Comparison of ENCODE assay signal across 19 mouse cellular contexts in the genomic region with DNA sequence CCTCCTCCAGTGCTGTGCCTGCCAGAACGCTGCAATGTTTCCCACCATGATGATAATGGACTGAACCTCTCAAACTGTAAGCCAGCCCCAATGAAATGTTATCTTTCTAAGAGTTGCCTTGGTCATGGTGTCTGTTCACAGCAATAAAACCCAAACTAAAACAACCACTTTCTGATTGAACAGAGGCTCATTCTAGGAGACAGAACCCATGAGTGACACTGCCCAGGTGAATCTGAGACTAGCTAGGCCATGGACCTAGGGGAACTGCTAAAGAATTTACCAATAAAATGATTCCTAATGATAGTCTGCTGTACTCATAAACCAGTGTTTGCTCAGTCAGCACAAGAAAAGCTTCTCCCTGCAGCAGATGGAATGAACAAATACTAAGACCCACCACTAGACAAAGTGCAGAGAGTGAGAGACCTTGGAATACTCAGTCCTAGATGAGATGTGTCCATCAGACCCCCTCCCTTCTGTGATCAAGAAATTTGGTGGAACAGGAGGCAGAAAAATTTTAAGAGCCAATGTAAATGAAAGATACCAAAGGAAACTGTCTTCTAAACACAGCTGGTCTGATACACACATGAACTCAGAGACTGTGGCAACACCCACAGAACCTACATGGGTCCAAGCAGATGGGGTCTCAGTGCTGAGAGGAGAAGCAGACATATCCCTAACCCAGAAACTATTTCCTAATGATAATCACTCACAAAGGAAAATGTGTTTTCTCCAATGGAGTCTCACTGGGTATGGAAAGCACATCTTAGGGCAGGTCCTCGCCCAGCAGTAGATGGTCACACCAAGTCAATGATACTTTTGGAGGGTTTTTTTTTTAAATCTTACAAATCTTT. TPM values are rescaled to one million over a fixed set of nuclear protein-coding genes. Genes with fewer than 3 reads are reported as not detected.
DNase-seq lines count a peak whose midpoint lies in the region; ATAC-seq and TF ChIP-seq lines count a peak whose summit lies in the region.
"Had no signal": no experiment of that assay in that cellular context is flagged by ENCODE, and none has a peak within 500 bp of the region (broad histone marks: within the 10 kb centered on the region; RNA-seq: fewer than 3 reads in every experiment).

No protein-coding gene starts in this region.

- peaks cover 3 to 11% of the 10 kb centered on the region in 2 experiments; a peak in 2 of 4 replicates for H3K4me1 ChIP-seq in CH12.LX (ENCODE audit: control insufficient read depth in 1 of 2, insufficient read depth in 2 of 2)
- no peaks in the 10 kb centered on the region for H3K4me1 ChIP-seq in hindbrain, embryonic 14.5 days (replicated peaks; ENCODE audit: control insufficient read depth, insufficient read depth, low read length)

- no peak overlapping the region for H3K9ac ChIP-seq in CH12.LX (ENCODE audit: insufficient read depth, low read depth)
- no peak overlapping the region for H3K9ac ChIP-seq in hindbrain, embryonic 14.5 days

- peaks cover 68 to 94% of the 10 kb centered on the region in 2 experiments for H3K36me3 ChIP-seq in CH12.LX (replicated peaks in 1 of 2; ENCODE audit: control insufficient read depth in 1 of 2, insufficient read depth in 1 of 2, low read length in 1 of 2)
- peaks cover 61% of the 10 kb centered on the region for H3K36me3 ChIP-seq in hindbrain, embryonic 14.5 days (replicated peaks; ENCODE audit: control insufficient read depth, insufficient read depth)

- no peak for TF ChIP-seq CTCF in CH12.LX (conservative IDR thresholded peaks at IDR 0.05 in 1 of 2, IDR thresholded peaks at IDR 0.05 in 1 of 2; ENCODE audit: low read depth in 2 of 2, low read length in 2 of 2)

- no peak for DNase-seq in CH12.LX (ENCODE audit: extremely low read depth)
- DNase-seq in hindbrain, embryonic 14.5 days (ENCODE audit: low spot score): no peak
- DNase-seq: adrenal gland, adult 2 months; adrenal gland, adult 8-10 months; adrenal gland, postnatal 10 days; adrenal gland, postnatal 14 days; adrenal gland, postnatal 25 days; adrenal gland, postnatal 36 days; B cell, adult 2 months; cerebellum, adult 11 months; cerebellum, adult 11-12 months; cerebellum, adult 18-20 months; cerebellum, adult 2 months; cerebellum, adult 8-10 months had no signal

- H3K9me3 ChIP-seq in CH12.LX (replicated peaks; ENCODE audit: low read length): peaks cover 17% of the 10 kb centered on the region
- H3K9me3 ChIP-seq in hindbrain, embryonic 14.5 days (ENCODE audit: control insufficient read depth, low read length): peaks cover 3% of the 10 kb centered on the region; the same call in 1 of the 2 replicates

- no peaks in the 10 kb centered on the region for H3K27me3 ChIP-seq in CH12.LX (replicated peaks)
- no peaks in the 10 kb centered on the region for H3K27me3 ChIP-seq in hindbrain, embryonic 14.5 days (ENCODE audit: control insufficient read depth, insufficient read depth, low read length)
- H3K27me3 ChIP-seq: Patski had no signal

- TF ChIP-seq POLR2A in CH12.LX (IDR thresholded peaks at IDR 0.05; ENCODE audit: low read depth, low read length): no peak; the same call in 1 of the 2 replicates

- no peak overlapping the region for H3K27ac ChIP-seq in CH12.LX (ENCODE audit: insufficient read depth, low read depth)
- no peak overlapping the region for H3K27ac ChIP-seq in hindbrain, embryonic 14.5 days

- no peak for ATAC-seq in hindbrain, embryonic 14.5 days (ENCODE audit: low FRiP score)
- ATAC-seq: activated CD4-positive, CD25-positive, alpha-beta regulatory T cell, adult 4 months; CD4-positive, CD25-positive, alpha-beta regulatory T cell, adult 4 months; Patski had no signal

- H3K4me3 ChIP-seq in CH12.LX (replicated peaks in 1 of 3; ENCODE audit: low read depth in 2 of 3, low read length in 2 of 3, poor library complexity in 1 of 3): no peak overlapping the region
- no peak overlapping the region for H3K4me3 ChIP-seq in hindbrain, embryonic 14.5 days (replicated peaks; ENCODE audit: low read length)

- in situ Hi-C loops in CH12.LX (cut with MboI; ENCODE audit: low pct_ligation_motif_present, low pct_unique_long_range_greater_than_20kb, low sequenced_read_pairs): no loop called here

- 96% methylated on average over 2 of the region's 2 CpGs for WGBS in hindbrain, embryonic 14.5 days

- dilution Hi-C loops in CH12.LX (cut with MboI; ENCODE audit: extremely low pct_ligation_motif_present, extremely low pct_unique_long_range_greater_than_20kb, low sequenced_read_pairs): no loop called here

- no peak for TF ChIP-seq EP300 in CH12.LX (IDR thresholded peaks at IDR 0.05; ENCODE audit: low read length)

- no peak overlapping the region for H3K4me2 ChIP-seq in CH12.LX (ENCODE audit: insufficient read depth, low read depth, poor library complexity, severe bottlenecking)
- H3K4me2 ChIP-seq in hindbrain, embryonic 14.5 days (replicated peaks): no peak overlapping the region

- TF ChIP-seq RAD21 in CH12.LX (IDR thresholded peaks at IDR 0.05; ENCODE audit: low read depth, low read length): no peak

- peaks cover 20% of the 10 kb centered on the region for H3K79me2 ChIP-seq in CH12.LX (replicated peaks; ENCODE audit: control insufficient read depth, extremely low read depth, insufficient read depth, poor library complexity, severe bottlenecking)

TF ChIP-seq in CH12.LX, 34 proteins besides CTCF, POLR2A, EP300 and RAD21:
- TF ChIP-seq KAT2A (IDR thresholded peaks at IDR 0.05; ENCODE audit: insufficient replicate concordance, low read length) (no peak), SIN3A (IDR thresholded peaks at IDR 0.05; ENCODE audit: low read length) (peak; percentile 54; the same call in 1 of the 2 replicates), TBP (conservative IDR thresholded peaks at IDR 0.05; ENCODE audit: low read depth, low read length) (no peak), MXI1 (IDR thresholded peaks at IDR 0.05; ENCODE audit: low read depth, low read length) (no peak; the same call in 1 of the 2 replicates), JUND (conservative IDR thresholded peaks at IDR 0.05; ENCODE audit: low read depth, low read length) (0 out of 2 replicates have a peak, but pooled peaks have one; percentile 24), MEF2A (IDR thresholded peaks at IDR 0.05; ENCODE audit: borderline replicate concordance, low read depth, low read length) (no peak), MYC (IDR thresholded peaks at IDR 0.05; ENCODE audit: low read depth, low read length) (no peak), RCOR1 (conservative IDR thresholded peaks at IDR 0.05; ENCODE audit: low read depth, low read length) (0 out of 2 replicates have a peak, but pooled peaks have one; percentile 54), ETS1 (conservative IDR thresholded peaks at IDR 0.05; ENCODE audit: low read depth, low read length) (no peak; the same call in 1 of the 2 replicates), CHD2 (IDR thresholded peaks at IDR 0.05; ENCODE audit: low read length) (peak; percentile 44; the same call in 1 of the 2 replicates), ELF1 (IDR thresholded peaks at IDR 0.05; ENCODE audit: low read depth, low read length) (no peak), GABPA (IDR thresholded peaks at IDR 0.05; ENCODE audit: insufficient replicate concordance, low read depth, low read length) (no peak), MAZ (IDR thresholded peaks at IDR 0.05; ENCODE audit: low read depth, low read length) (no peak), BHLHE40 (IDR thresholded peaks at IDR 0.05; ENCODE audit: low read depth, low read length) (no peak), CHD1 (IDR thresholded peaks at IDR 0.05; ENCODE audit: low read depth, low read length) (0 out of 2 replicates have a peak, but pooled peaks have one; percentile 45), ZC3H11A (IDR thresholded peaks at IDR 0.05; ENCODE audit: low read depth, low read length) (no peak), JUN (IDR thresholded peaks at IDR 0.05; ENCODE audit: insufficient read depth, low read depth, low read length) (no peak), NELFE (IDR thresholded peaks at IDR 0.05; ENCODE audit: low read depth, low read length) (peak; percentile 18), UBTF (IDR thresholded peaks at IDR 0.05; ENCODE audit: low read depth, low read length) (no peak), IRF4 (IDR thresholded peaks at IDR 0.05; ENCODE audit: low read depth, low read length) (no peak), POLR2AphosphoS2 (IDR thresholded peaks at IDR 0.05; ENCODE audit: low read depth, low read length) (peak; percentile 98), MAFK (IDR thresholded peaks at IDR 0.05; ENCODE audit: insufficient replicate concordance, low read length) (peak; percentile 70; the same call in 1 of the 2 replicates), HCFC1 (IDR thresholded peaks at IDR 0.05; ENCODE audit: low read depth, low read length) (peak; percentile 16; the same call in 1 of the 2 replicates), USF1 (IDR thresholded peaks at IDR 0.05; ENCODE audit: low read depth, low read length) (no peak), NRF1 (IDR thresholded peaks at IDR 0.05; ENCODE audit: low read depth, low read length) (no peak), ZMIZ1 (IDR thresholded peaks at IDR 0.05; ENCODE audit: low read depth, low read length) (peak; percentile 92), ZNF384 (IDR thresholded peaks at IDR 0.05; ENCODE audit: low read depth, low read length) (no peak), TCF12 (IDR thresholded peaks at IDR 0.05; ENCODE audit: low read depth, low read length) (no peak), PAX5 (IDR thresholded peaks at IDR 0.05; ENCODE audit: low read length) (no peak)

RNA-seq across cellular contexts. Expression of a gene that starts 19.2 kb away (rescaled TPM):
- 29.5 and 39.5 TPM in 2 replicates for total RNA-seq in CH12.LX (2012; rRNA removed)
- 72.7 and 77.9 TPM in 2 replicates for total RNA-seq in CH12.LX (2014; rRNA removed)
- 52.2 and 56.0 TPM in 2 replicates for polyA plus RNA-seq in CH12.LX (2012; ENCODE audit: insufficient read length, low read depth)
- 29.0 and 33.4 TPM in 2 replicates for polyA plus RNA-seq in hindbrain, embryonic 14.5 days (2014; fragmentation: Nextera tagmentation; extraction: Ambion mirVana)

RNA-seq across cellular contexts. Expression of a gene that starts 19.3 kb away (rescaled TPM):
- total RNA-seq in CH12.LX (2012; rRNA removed): 12.3 and 14.4 TPM in 2 replicates
- total RNA-seq in CH12.LX (2014; rRNA removed): 19.0 and 19.8 TPM in 2 replicates
- polyA plus RNA-seq in CH12.LX (2012; ENCODE audit: insufficient read length, low read depth): 34.9 and 36.8 TPM in 2 replicates
- polyA plus RNA-seq in hindbrain, embryonic 14.5 days (2014; fragmentation: Nextera tagmentation; extraction: Ambion mirVana): 18.4 and 18.5 TPM in 2 replicates

RNA-seq across cellular contexts. Expression of a gene that starts 59.5 kb away (rescaled TPM):
- total RNA-seq in CH12.LX (2012; rRNA removed) (not detected in 2 replicates), CH12.LX (2014; rRNA removed) (not detected in 2 replicates)
- polyA plus RNA-seq in CH12.LX (2012; ENCODE audit: insufficient read length, low read depth): not detected in 2 replicates
- 0.13 TPM in 1 of 2 replicates, not detected in the other for polyA plus RNA-seq in hindbrain, embryonic 14.5 days (2014; fragmentation: Nextera tagmentation; extraction: Ambion mirVana)
- total RNA-seq: adrenal gland, postnatal 25 days; G1E; MEL had no signal
- polyA plus RNA-seq: activated CD4-positive, CD25-positive, alpha-beta regulatory T cell, adult 4 months; adrenal gland, adult 2 months; G1E had no signal
